Mouse (Mus musculus) small intestine, adult 2 months (tissue): Measurements from ENCODE around the gene Klhdc1. TPM values are rescaled to one million over a fixed set of nuclear protein-coding genes. Genes with fewer than 3 reads are reported as not detected.

Experiments used
- H3K27ac ChIP-seq: fragments of 200-500 bp; 2 replicates; pipeline ENCODE4 v1.5.1; 2012; ENCODE audit warnings: low read depth, low read length, control low read depth, inconsistent platforms; ENCODE audit not compliant: insufficient read depth
- H3K27me3 ChIP-seq: fragments of 200-500 bp; 2 replicates; pipeline ENCODE4 v1.6.1; 2012; ENCODE audit warnings: mild to moderate bottlenecking, moderate library complexity, low read length, inconsistent platforms; ENCODE audit not compliant: control insufficient read depth, insufficient read depth
- H3K36me3 ChIP-seq: fragments of 200-500 bp; 2 replicates; pipeline ENCODE4 v1.6.1; 2012; ENCODE audit warnings: mild to moderate bottlenecking, low read length, control low read depth, inconsistent platforms; ENCODE audit not compliant: control insufficient read depth, insufficient read depth
- H3K4me1 ChIP-seq: fragments of 200-500 bp; 2 replicates; pipeline ENCODE4 v1.6.1; 2012; ENCODE audit warnings: low read length, inconsistent platforms, mixed read lengths; ENCODE audit not compliant: control insufficient read depth, insufficient read depth, insufficient read length
- H3K4me3 ChIP-seq: fragments of 200-500 bp; 2 replicates; pipeline ENCODE4 v1.5.1; 2012; ENCODE audit warnings: low read depth, mild to moderate bottlenecking, control low read depth, inconsistent platforms, low read length, moderate library complexity
- CTCF ChIP-seq: fragments of 200-500 bp; IDR thresholded peaks from 2 replicates; pipeline ENCODE4 v1.5.1; 2012; ENCODE audit warnings: low read depth, mild to moderate bottlenecking, control low read depth, inconsistent platforms, low read length, moderate library complexity, mixed read lengths; ENCODE audit not compliant: insufficient replicate concordance, insufficient read length; ENCODE audit errors: extremely low read depth
- POLR2A ChIP-seq: fragments of 200-500 bp; IDR thresholded peaks from 2 replicates; pipeline ENCODE4 v1.6.1; 2012; ENCODE audit warnings: low read depth, mild to moderate bottlenecking, control low read depth, inconsistent platforms, low read length, moderate library complexity
- WGBS: fragments of 180-500 bp; shearing (Covaris S2); methylation state at CpG from one replicate; pipeline ENCODE4 v1.1.7; 2018; 5-methylcytosine and 5-hydroxymethylcytosine counted together
- polyA plus RNA-seq: library from polyadenylated mRNA; depleted of rRNA; stranded (reverse); fragments of >200 nt; gene quantifications from 2 replicates; pipeline ENCODE4 v1.2.3, GENCODE M21; 2012

Klhdc1 gene
- polyA plus RNA-seq, 1 experiment: 2.6 TPM

GRCm38 (mm10) chr12:69253806-69254205, 12.8 kb downstream of the Klhdc1 start:
- no peaks in the 10 kb centered on the region for H3K36me3 ChIP-seq
- H3K27ac ChIP-seq: no peak overlapping the region
- no peak overlapping the region for H3K4me3 ChIP-seq
- TF ChIP-seq CTCF (no peak), POLR2A (no peak)
- 98% methylated on average over 1 of the region's 1 CpGs for WGBS
- no peaks in the 10 kb centered on the region for H3K4me1 ChIP-seq
- H3K27me3 ChIP-seq: no peaks in the 10 kb centered on the region

GRCm38 (mm10) chr12:69257836-69258235, 16.9 kb downstream of the Klhdc1 start:
- Histone ChIP-seq H3K27me3 (no peaks in the 10 kb centered on the region), H3K4me1 (no peaks in the 10 kb centered on the region), H3K4me3 (no peak overlapping the region), H3K27ac (no peak overlapping the region), H3K36me3 (no peaks in the 10 kb centered on the region)
- no peak for TF ChIP-seq CTCF
- TF ChIP-seq POLR2A: no peak
- 75% methylated on average over 11 of the region's 11 CpGs for WGBS

- no peaks in the 10 kb centered on the region for H3K27me3 ChIP-seq
- H3K27ac ChIP-seq: no peak overlapping the region
- H3K4me3 ChIP-seq: no peak overlapping the region
- no peaks in the 10 kb centered on the region for H3K36me3 ChIP-seq
- TF ChIP-seq POLR2A: no peak
- no peak for TF ChIP-seq CTCF
- H3K4me1 ChIP-seq: no peaks in the 10 kb centered on the region
- WGBS: 94% methylated on average over 5 of the region's 5 CpGs
Observed at GRCm38 (mm10) chr12:69262251-69262650, 21.3 kb downstream of the Klhdc1 start.

- TF ChIP-seq CTCF (no peak), POLR2A (no peak)
- no peaks in the 10 kb centered on the region for H3K4me1 ChIP-seq
- H3K36me3 ChIP-seq: no peaks in the 10 kb centered on the region
- no peaks in the 10 kb centered on the region for H3K27me3 ChIP-seq
- no peak overlapping the region for H3K27ac ChIP-seq
- H3K4me3 ChIP-seq: no peak overlapping the region
- WGBS: 88% methylated on average over 3 of the region's 3 CpGs
Observed at GRCm38 (mm10) chr12:69265031-69265430, 24.1 kb downstream of the Klhdc1 start.

GRCm38 (mm10) chr12:69267956-69268632, 27.1 kb downstream of the Klhdc1 start:
- TF ChIP-seq POLR2A (no peak), CTCF (no peak)
- no peaks in the 10 kb centered on the region for H3K4me1 ChIP-seq
- no peak overlapping the region for H3K27ac ChIP-seq
- no peak overlapping the region for H3K4me3 ChIP-seq
- no peaks in the 10 kb centered on the region for H3K27me3 ChIP-seq
- no peaks in the 10 kb centered on the region for H3K36me3 ChIP-seq
- WGBS: 82% methylated on average over 11 of the region's 11 CpGs

GRCm38 (mm10) chr12:69268956-69269355, 28.0 kb downstream of the Klhdc1 start:
- no peak overlapping the region for H3K27ac ChIP-seq
- no peaks in the 10 kb centered on the region for H3K27me3 ChIP-seq
- no peak for TF ChIP-seq POLR2A
- TF ChIP-seq CTCF: no peak
- H3K36me3 ChIP-seq: no peaks in the 10 kb centered on the region
- 91% methylated on average over 2 of the region's 2 CpGs for WGBS
- no peak overlapping the region for H3K4me3 ChIP-seq
- no peaks in the 10 kb centered on the region for H3K4me1 ChIP-seq

GRCm38 (mm10) chr12:69279931-69280469, 39.0 kb downstream of the Klhdc1 start:
- no peak overlapping the region for H3K4me3 ChIP-seq
- WGBS: 23% methylated on average over 1 of the region's 1 CpGs
- TF ChIP-seq CTCF (no peak), POLR2A (no peak)
- H3K27ac ChIP-seq: no peak overlapping the region
- H3K27me3 ChIP-seq: no peaks in the 10 kb centered on the region
- no peaks in the 10 kb centered on the region for H3K36me3 ChIP-seq
- no peaks in the 10 kb centered on the region for H3K4me1 ChIP-seq
